Mouse (Mus musculus) bone marrow, adult 2 months (tissue): ENCODE measurements around the gene Erp27.

Source experiments
- CTCF ChIP-seq: fragments of 200-500 bp; IDR thresholded peaks from 2 replicates; pipeline ENCODE4 v1.5.1; 2011; ENCODE audit warnings: low read length, control low read depth; ENCODE audit not compliant: control insufficient read depth, insufficient read depth
- POLR2A ChIP-seq: fragments of 200-500 bp; IDR thresholded peaks from 2 replicates; pipeline ENCODE4 v1.6.1; 2011; ENCODE audit warnings: low read depth, mild to moderate bottlenecking, control low read depth, low read length, borderline replicate concordance; ENCODE audit not compliant: control insufficient read depth

DNA sequence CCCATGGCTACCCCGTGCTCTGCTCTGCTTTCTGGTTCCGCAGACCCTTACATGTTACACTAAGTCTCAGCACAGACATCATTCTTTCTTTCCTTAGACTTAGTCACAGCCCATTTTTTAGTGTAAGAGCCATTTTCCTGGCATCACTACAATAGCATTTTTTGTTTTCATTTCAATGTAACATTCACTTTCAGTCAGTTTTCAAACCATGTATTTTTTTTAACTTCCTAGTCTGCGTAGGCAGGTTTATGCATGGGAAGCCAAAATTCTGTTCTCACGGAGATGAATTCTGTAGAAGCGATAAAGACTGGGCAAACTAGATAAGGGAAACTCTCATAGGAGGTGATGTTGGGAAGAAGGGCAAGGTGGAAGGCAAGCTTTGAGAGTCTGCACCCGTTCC is 32.4 kb downstream of the Erp27 start:
- no peak for TF ChIP-seq CTCF
- TF ChIP-seq POLR2A: no peak
